Mouse (Mus musculus) regulatory T cell (primary cell): Measurements from ENCODE around the gene Apbb2.

ENCODE experiments used
- in situ Hi-C: fragments of 300-600 bp; cut with MboI, MseI; formaldehyde crosslinking; loops from one replicate; pipeline ENCODE4 v1.15.1; 2025; ENCODE audit warnings: high pct_unique_total_duplicates

Gene Apbb2

GRCm38 (mm10) chr5:66553933-66554332 is 64.7 kb downstream of the Apbb2 start:
- in situ Hi-C loops: no loop called here

GRCm38 (mm10) chr5:66552246-66552645 is 66.3 kb downstream of the Apbb2 start:
- in situ Hi-C loops: no loop called here

- in situ Hi-C loops: no loop called here
Observed at GRCm38 (mm10) chr5:66550292-66550691, 68.3 kb downstream of the Apbb2 start.

- in situ Hi-C loops: no loop called here
Observed at GRCm38 (mm10) chr5:66549691-66550090, 68.9 kb downstream of the Apbb2 start.

- in situ Hi-C loops: no loop called here
Observed at GRCm38 (mm10) chr5:66546969-66547511, 71.5 kb downstream of the Apbb2 start.

- in situ Hi-C loops: no loop called here
Observed at GRCm38 (mm10) chr5:66545573-66546141, 72.9 kb downstream of the Apbb2 start.

- in situ Hi-C loops: no loop called here
Observed at GRCm38 (mm10) chr5:66543761-66544160, 74.8 kb downstream of the Apbb2 start.

- in situ Hi-C loops: no loop called here
Observed at GRCm38 (mm10) chr5:66543344-66543743, 75.2 kb downstream of the Apbb2 start.

- in situ Hi-C loops: no loop called here
Observed at GRCm38 (mm10) chr5:66542521-66542920, 76.1 kb downstream of the Apbb2 start.

GRCm38 (mm10) chr5:66541385-66541784 is 77.2 kb downstream of the Apbb2 start:
- in situ Hi-C loops: no loop called here

- in situ Hi-C loops: no loop called here
Observed at GRCm38 (mm10) chr5:66540246-66540645, 78.3 kb downstream of the Apbb2 start.

- in situ Hi-C loops: no loop called here
Observed at GRCm38 (mm10) chr5:66537811-66538210, 80.8 kb downstream of the Apbb2 start.

GRCm38 (mm10) chr5:66536696-66537358 is 81.8 kb downstream of the Apbb2 start:
- in situ Hi-C loops: no loop called here

GRCm38 (mm10) chr5:66535566-66536236 is 82.9 kb downstream of the Apbb2 start:
- in situ Hi-C loops: no loop called here

- in situ Hi-C loops: no loop called here
Observed at GRCm38 (mm10) chr5:66533711-66534425, 84.7 kb downstream of the Apbb2 start.

- in situ Hi-C loops: no loop called here
Observed at GRCm38 (mm10) chr5:66532827-66533226, 85.8 kb downstream of the Apbb2 start.

GRCm38 (mm10) chr5:66530361-66530760 is 88.2 kb downstream of the Apbb2 start:
- in situ Hi-C loops: no loop called here

GRCm38 (mm10) chr5:66529631-66530030 is 89.0 kb downstream of the Apbb2 start:
- in situ Hi-C loops: no loop called here

GRCm38 (mm10) chr5:66528567-66528966 is 90.0 kb downstream of the Apbb2 start:
- in situ Hi-C loops: no loop called here

GRCm38 (mm10) chr5:66527090-66527489 is 91.5 kb downstream of the Apbb2 start:
- in situ Hi-C loops: no loop called here

- in situ Hi-C loops: no loop called here
Observed at GRCm38 (mm10) chr5:66525002-66525401, 93.6 kb downstream of the Apbb2 start.
